Mouse (Mus musculus) MEL (cell line): ENCODE results near the gene Pga5. TPM values are rescaled to one million over a fixed set of nuclear protein-coding genes. Genes with fewer than 3 reads are reported as not detected.

Experiments used
- DNase-seq: peaks from one replicate; pipeline ENCODE4 v3.0.0; 2011; ENCODE audit warnings: low read depth, low spot score
- H3K27ac ChIP-seq: 2 replicates; pipeline ENCODE4 v1.5.1; 2012; ENCODE audit warnings: low read depth, mild to moderate bottlenecking, control low read depth, low read length, moderate library complexity; ENCODE audit not compliant: control insufficient read depth
- H3K27me3 ChIP-seq, 2 experiments: fragments of 150-350 bp in 1 of 2; sonication (generic) in 1 of 2; 2 replicates each; pipeline ENCODE4 v1.6.1; 2012; ENCODE audit warnings: low read length in 2 of 2, mild to moderate bottlenecking in 2 of 2, improper control_type of control experiment in 1 of 2, moderate library complexity in 1 of 2; ENCODE audit not compliant: insufficient read depth in 2 of 2, control insufficient read depth in 1 of 2
- H3K36me3 ChIP-seq, 2 experiments: 2 replicates each; pipeline ENCODE4 v1.6.1; 2012 to 2014; ENCODE audit warnings: low read length in 2 of 2, improper control_type of control experiment in 1 of 2, inconsistent platforms in 1 of 2, mild to moderate bottlenecking in 1 of 2; ENCODE audit not compliant: insufficient read depth in 2 of 2, control insufficient read depth in 1 of 2
- H3K4me1 ChIP-seq, 2 experiments: fragments of 150-350 bp in 1 of 2; sonication (generic) in 1 of 2; 2 replicates each; pipeline ENCODE4 v1.6.1; 2012; ENCODE audit warnings: low read length in 2 of 2, improper control_type of control experiment in 1 of 2, mild to moderate bottlenecking in 1 of 2; ENCODE audit not compliant: insufficient read depth in 2 of 2, control insufficient read depth in 1 of 2
- H3K4me3 ChIP-seq, 2 experiments: fragments of 150-350 bp in 1 of 2; sonication (generic) in 1 of 2; 2 replicates each; pipeline ENCODE4 v1.5.1; 2012; ENCODE audit warnings: low read depth in 2 of 2, low read length in 2 of 2, mild to moderate bottlenecking in 2 of 2, moderate library complexity in 2 of 2, control low read depth in 1 of 2, improper control_type of control experiment in 1 of 2; ENCODE audit not compliant: control insufficient read depth in 1 of 2, insufficient read depth in 1 of 2
- H3K79me2 ChIP-seq: 2 replicates; pipeline ENCODE4 v1.6.1; 2012; ENCODE audit warnings: mild to moderate bottlenecking, low read length, moderate library complexity; ENCODE audit not compliant: control insufficient read depth, poor library complexity, insufficient read depth
- H3K9ac ChIP-seq: 2 replicates; pipeline ENCODE4 v1.6.1; 2012; ENCODE audit warnings: low read depth, mild to moderate bottlenecking, control low read depth, low read length, moderate library complexity; ENCODE audit not compliant: control insufficient read depth, poor library complexity, severe bottlenecking
- H3K9me3 ChIP-seq: fragments of 150-350 bp; sonication (generic); replicated peaks from 2 replicates; pipeline ENCODE4 v1.6.1; 2012; ENCODE audit warnings: mild to moderate bottlenecking, low read length, improper control_type of control experiment, moderate library complexity; ENCODE audit not compliant: insufficient read depth
- CHD1 ChIP-seq: IDR thresholded peaks from 2 replicates; pipeline ENCODE4 v1.6.1; 2012; ENCODE audit warnings: low read depth, mild to moderate bottlenecking, inconsistent platforms, low read length, improper control_type of control experiment
- CHD2 ChIP-seq: IDR thresholded peaks from 2 replicates; pipeline ENCODE4 v1.6.1; 2011; ENCODE audit warnings: low read length, improper control_type of control experiment
- CTCF ChIP-seq, 3 experiments: IDR thresholded peaks in 2 of 3; conservative IDR thresholded peaks in 1 of 3; 2 replicates each; pipeline ENCODE4 v1.5.1; 2011 to 2012; ENCODE audit warnings: low read length in 3 of 3, low read depth in 2 of 3, mild to moderate bottlenecking in 2 of 3, improper control_type of control experiment in 1 of 3, inconsistent platforms in 1 of 3, mixed read lengths in 1 of 3, moderate library complexity in 1 of 3; ENCODE audit not compliant: control insufficient read depth in 1 of 3, insufficient read depth in 1 of 3, poor library complexity in 1 of 3, severe bottlenecking in 1 of 3
- ELF1 ChIP-seq: IDR thresholded peaks from 2 replicates; pipeline ENCODE4 v1.6.1; 2014; ENCODE audit warnings: low read depth, mild to moderate bottlenecking, inconsistent platforms, low read length, improper control_type of control experiment, moderate library complexity
- ETS1 ChIP-seq: IDR thresholded peaks from 2 replicates; pipeline ENCODE4 v1.6.1; 2012; ENCODE audit warnings: low read depth, mild to moderate bottlenecking, inconsistent platforms, low read length, improper control_type of control experiment, moderate library complexity
- GABPA ChIP-seq: IDR thresholded peaks from 2 replicates; pipeline ENCODE4 v1.6.1; 2012; ENCODE audit warnings: low read depth, mild to moderate bottlenecking, inconsistent platforms, low read length, improper control_type of control experiment, moderate library complexity
- GATA1 ChIP-seq: IDR thresholded peaks from 2 replicates; pipeline ENCODE4 v1.6.1; 2011; ENCODE audit warnings: low read depth, low read length, improper control_type of control experiment
- JUND ChIP-seq: IDR thresholded peaks from 2 replicates; pipeline ENCODE4 v1.6.1; 2011; ENCODE audit warnings: low read depth, mild to moderate bottlenecking, improper control_type of control experiment, low read length
- MXI1 ChIP-seq: IDR thresholded peaks from 2 replicates; pipeline ENCODE4 v1.6.1; 2011; ENCODE audit warnings: mild to moderate bottlenecking, low read depth, low read length, improper control_type of control experiment
- MYC ChIP-seq: IDR thresholded peaks from 2 replicates; pipeline ENCODE4 v1.6.1; 2011; ENCODE audit warnings: low read depth, mild to moderate bottlenecking, low read length, improper control_type of control experiment, moderate library complexity
- POLR2A ChIP-seq, 2 experiments: IDR thresholded peaks; 2 replicates each; pipeline ENCODE4 v1.6.1; 2011 to 2012; ENCODE audit warnings: low read length in 2 of 2, mild to moderate bottlenecking in 2 of 2, control low read depth in 1 of 2, improper control_type of control experiment in 1 of 2, low read depth in 1 of 2, moderate library complexity in 1 of 2; ENCODE audit not compliant: control insufficient read depth in 1 of 2, insufficient read depth in 1 of 2, poor library complexity in 1 of 2
- POLR2AphosphoS2 ChIP-seq: IDR thresholded peaks from 2 replicates; pipeline ENCODE4 v1.6.1; 2011; ENCODE audit warnings: low read length, improper control_type of control experiment
- POLR2AphosphoS5 ChIP-seq: IDR thresholded peaks from 2 replicates; pipeline ENCODE4 v1.6.1; 2012; ENCODE audit warnings: low read depth, borderline replicate concordance, mild to moderate bottlenecking, inconsistent platforms, low read length, moderate library complexity, mixed read lengths
- RAD21 ChIP-seq: IDR thresholded peaks from 2 replicates; pipeline ENCODE4 v1.6.1; 2011; ENCODE audit warnings: mild to moderate bottlenecking, low read depth, low read length, improper control_type of control experiment
- SIN3A ChIP-seq: IDR thresholded peaks from 2 replicates; pipeline ENCODE4 v1.6.1; 2012; ENCODE audit warnings: low read length, improper control_type of control experiment, inconsistent platforms
- SMC3 ChIP-seq: IDR thresholded peaks from 2 replicates; pipeline ENCODE4 v1.6.1; 2011; ENCODE audit warnings: low read depth, low read length, improper control_type of control experiment
- TCF12 ChIP-seq: IDR thresholded peaks from 2 replicates; pipeline ENCODE4 v1.6.1; 2014; ENCODE audit warnings: low read depth, mild to moderate bottlenecking, inconsistent platforms, low read length, improper control_type of control experiment, moderate library complexity
- UBTF ChIP-seq: IDR thresholded peaks from 2 replicates; pipeline ENCODE4 v1.6.1; 2012; ENCODE audit warnings: low read depth, mild to moderate bottlenecking, inconsistent platforms, low read length, improper control_type of control experiment, moderate library complexity, borderline replicate concordance; ENCODE audit not compliant: insufficient read depth
- USF1 ChIP-seq: IDR thresholded peaks from 2 replicates; pipeline ENCODE4 v1.6.1; 2014; ENCODE audit warnings: low read depth, mild to moderate bottlenecking, inconsistent platforms, low read length, improper control_type of control experiment, moderate library complexity
- ZC3H11A ChIP-seq: IDR thresholded peaks from 2 replicates; pipeline ENCODE4 v1.6.1; 2012; ENCODE audit warnings: low read depth, mild to moderate bottlenecking, inconsistent platforms, low read length, improper control_type of control experiment
- ZMIZ1 ChIP-seq: IDR thresholded peaks from 2 replicates; pipeline ENCODE4 v1.6.1; 2012; ENCODE audit warnings: low read depth, mild to moderate bottlenecking, inconsistent platforms, low read length, improper control_type of control experiment, moderate library complexity
- ZNF384 ChIP-seq: IDR thresholded peaks from 2 replicates; pipeline ENCODE4 v1.6.1; 2012; ENCODE audit warnings: low read depth, mild to moderate bottlenecking, inconsistent platforms, low read length, improper control_type of control experiment
- polyA plus RNA-seq, 2 experiments: library from polyadenylated mRNA; stranded (reverse) in 1 of 2; unstranded in 1 of 2; fragments of >175 nt in 1 of 2; fragments of >200 nt in 1 of 2; gene quantifications; 2 replicates each; pipeline versions ENCODE4 v1.2.1 to v1.2.4; 2012; ENCODE audit warnings: low replicate concordance in 2 of 2, low read depth in 1 of 2; ENCODE audit not compliant: insufficient read length in 2 of 2, insufficient read depth in 1 of 2, missing spikeins in 1 of 2
- total RNA-seq: library from RNA; depleted of rRNA; stranded (reverse); fragments of 300-350 nt; gene quantifications from 2 replicates; pipeline ENCODE4 v1.2.3, GENCODE M21; 2012

The Pga5 gene
- total and polyA plus RNA-seq, 3 experiments, result not detected

GRCm38 (mm10) chr19:10656058-10656457 lies 21.8 kb downstream of the Pga5 start:
- peaks cover 5 to 17% of the 10 kb centered on the region in 2 experiments for H3K4me1 ChIP-seq
- no peak overlapping the region for H3K9ac ChIP-seq

GRCm38 (mm10) chr19:10648156-10648555 lies 29.7 kb downstream of the Pga5 start:
- Histone ChIP-seq H3K4me3 (no peak overlapping the region), H3K9ac (no peak overlapping the region), H3K9me3 (no peaks in the 10 kb centered on the region), H3K79me2 (no peaks in the 10 kb centered on the region), H3K27ac (no peak overlapping the region), H3K4me1 (peaks cover 2 to 9% of the 10 kb centered on the region in 2 experiments; a peak in 3 of 4 replicates), H3K27me3 (no peaks in the 10 kb centered on the region), H3K36me3 (peaks cover 0 to 8% of the 10 kb centered on the region in 2 experiments; a peak in 2 of 4 replicates)
- no peak for TF ChIP-seq SMC3
- no peak for TF ChIP-seq POLR2AphosphoS2
- TF ChIP-seq ZC3H11A, result no peak
- TF ChIP-seq MXI1, result no peak
- TF ChIP-seq ZMIZ1, result no peak
- TF ChIP-seq GABPA, result no peak
- no peak for TF ChIP-seq POLR2AphosphoS5
- no peak for TF ChIP-seq CHD2
- no peak for TF ChIP-seq ZNF384
- no peak for TF ChIP-seq JUND
- no peak for TF ChIP-seq SIN3A
- no peak for TF ChIP-seq CTCF (IDR thresholded peaks at IDR 0.05 in 2 of 3, conservative IDR thresholded peaks at IDR 0.05 in 1 of 3; ENCODE audit: control insufficient read depth in 1 of 3, insufficient read depth in 1 of 3, low read depth in 2 of 3, low read length in 3 of 3, poor library complexity in 1 of 3, severe bottlenecking in 1 of 3)
- no peak for TF ChIP-seq USF1
- TF ChIP-seq POLR2A (IDR thresholded peaks at IDR 0.05; ENCODE audit: control insufficient read depth in 1 of 2, insufficient read depth in 1 of 2, low read depth in 1 of 2, low read length in 2 of 2, poor library complexity in 1 of 2), result no peak
- no peak for TF ChIP-seq UBTF
- TF ChIP-seq ETS1, result no peak
- no peak for TF ChIP-seq GATA1
- TF ChIP-seq RAD21, result no peak
- no peak for TF ChIP-seq ELF1
- DNase-seq, result no peak

More at GRCm38 (mm10) chr19:10656058-10656457, 21.8 kb downstream of the Pga5 start:
- peaks cover 0 to 23% of the 10 kb centered on the region in 2 experiments; a peak in 2 of 4 replicates for H3K36me3 ChIP-seq
- no peak for DNase-seq
- H3K4me3 ChIP-seq, result no peak overlapping the region
- TF ChIP-seq CHD1 (no peak), SMC3 (no peak), RAD21 (no peak), SIN3A (no peak), MYC (no peak), TCF12 (no peak)
- no peaks in the 10 kb centered on the region for H3K27me3 ChIP-seq
- H3K27ac ChIP-seq, result no peak overlapping the region
- H3K79me2 ChIP-seq, result no peaks in the 10 kb centered on the region
- H3K9me3 ChIP-seq, result no peaks in the 10 kb centered on the region
